Mouse (Mus musculus): ENCODE results near the gene Nrxn2.

The Nrxn2 gene

DNA sequence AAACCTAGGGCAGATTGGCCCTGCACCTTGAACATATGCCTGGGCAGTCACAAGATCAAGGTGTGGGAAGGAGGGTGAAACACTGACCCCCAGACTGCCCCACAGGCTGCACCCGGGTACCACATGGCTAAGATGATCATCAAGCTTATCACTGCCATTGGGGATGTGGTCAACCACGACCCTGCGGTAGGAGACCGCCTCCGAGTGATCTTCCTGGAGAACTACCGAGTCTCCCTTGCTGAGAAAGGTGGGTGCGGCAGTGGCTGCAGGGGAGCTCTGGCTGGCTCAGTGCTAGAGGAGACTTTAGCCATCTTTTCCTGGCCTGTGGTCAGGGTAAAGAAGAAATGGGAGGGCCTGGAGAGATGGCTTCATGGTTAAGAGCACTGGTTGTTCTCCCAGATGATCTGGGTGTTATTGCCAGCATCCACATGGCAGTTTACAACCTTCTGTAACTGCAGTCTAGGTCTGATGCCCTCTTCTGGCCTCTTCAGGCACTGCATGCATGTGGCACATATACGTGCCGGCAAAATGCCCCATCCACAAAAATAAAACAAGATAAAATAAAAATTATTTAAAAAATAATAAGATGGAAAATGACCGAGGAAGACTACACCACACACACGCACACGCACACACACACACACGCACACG lies 25.7 kb upstream of the Nrxn2 start:
- DNase-seq (ENCODE audit: low spot score in 2 of 2), result no peak

DNA sequence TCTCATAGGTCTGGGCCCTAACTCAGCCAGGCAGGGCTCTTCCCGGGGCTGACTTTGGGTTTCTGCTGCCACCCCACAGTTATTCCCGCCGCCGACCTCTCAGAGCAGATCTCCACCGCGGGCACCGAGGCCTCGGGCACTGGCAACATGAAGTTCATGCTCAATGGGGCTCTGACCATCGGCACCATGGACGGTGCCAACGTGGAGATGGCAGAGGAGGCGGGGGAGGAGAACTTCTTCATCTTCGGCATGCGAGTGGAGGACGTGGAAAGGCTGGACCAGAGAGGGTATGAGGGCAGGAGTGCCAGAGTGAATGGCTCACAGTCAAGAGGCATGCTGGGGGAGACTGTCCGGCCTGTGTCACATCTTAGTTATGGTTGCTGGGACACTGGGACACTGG lies 24.9 kb upstream of the Nrxn2 start:
- no peak for DNase-seq (ENCODE audit: low spot score in 2 of 2)

DNA sequence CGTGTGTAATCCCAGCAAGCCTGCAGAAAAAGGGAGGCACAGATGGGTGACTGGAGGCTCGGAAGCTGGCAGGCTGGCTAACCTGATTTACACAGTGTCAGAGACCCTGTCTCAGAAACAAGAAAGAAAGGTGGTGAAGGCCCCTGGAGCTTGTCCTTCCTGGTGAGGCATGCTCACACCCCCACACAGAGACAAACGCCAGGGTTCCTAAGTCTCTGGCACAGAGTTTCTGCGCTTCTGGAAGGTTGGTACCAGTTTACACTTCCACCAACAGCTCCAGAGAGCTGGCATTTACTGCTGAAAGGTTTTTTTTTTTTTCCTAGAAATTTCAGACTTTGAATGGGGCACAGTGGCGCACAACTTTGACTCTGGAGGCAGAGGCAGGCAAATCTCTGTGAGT lies 22.3 kb upstream of the Nrxn2 start:
- DNase-seq (ENCODE audit: low spot score in 2 of 2), result no peak

DNA sequence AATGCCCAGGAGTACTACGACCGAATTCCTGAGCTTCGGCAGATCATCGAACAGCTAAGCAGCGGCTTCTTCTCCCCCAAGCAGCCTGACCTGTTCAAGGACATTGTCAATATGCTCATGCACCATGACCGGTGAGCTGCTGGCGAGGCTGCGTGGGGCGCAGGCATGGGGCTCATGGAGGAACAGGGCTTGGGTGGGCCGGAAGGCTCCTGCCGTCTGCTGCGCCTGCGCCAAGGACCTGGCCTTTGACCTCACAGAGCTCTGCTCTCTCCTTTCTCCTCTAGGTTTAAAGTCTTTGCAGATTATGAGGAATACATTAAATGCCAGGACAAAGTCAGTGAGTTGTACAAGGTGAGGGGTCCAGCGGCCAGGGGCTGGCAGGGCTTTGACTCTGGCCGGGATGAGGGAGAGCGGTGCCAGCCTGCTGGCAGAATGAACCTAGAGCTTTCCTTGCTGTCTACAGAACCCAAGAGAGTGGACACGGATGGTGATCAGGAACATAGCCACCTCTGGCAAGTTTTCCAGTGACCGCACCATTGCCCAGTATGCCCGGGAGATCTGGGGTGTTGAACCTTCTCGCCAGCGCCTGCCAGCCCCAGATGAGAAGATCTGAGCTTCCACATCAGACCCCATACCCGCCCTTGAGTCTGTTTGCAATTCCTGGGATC lies 20.8 kb upstream of the Nrxn2 start:
- no peak for DNase-seq (ENCODE audit: low spot score in 2 of 2)

DNA sequence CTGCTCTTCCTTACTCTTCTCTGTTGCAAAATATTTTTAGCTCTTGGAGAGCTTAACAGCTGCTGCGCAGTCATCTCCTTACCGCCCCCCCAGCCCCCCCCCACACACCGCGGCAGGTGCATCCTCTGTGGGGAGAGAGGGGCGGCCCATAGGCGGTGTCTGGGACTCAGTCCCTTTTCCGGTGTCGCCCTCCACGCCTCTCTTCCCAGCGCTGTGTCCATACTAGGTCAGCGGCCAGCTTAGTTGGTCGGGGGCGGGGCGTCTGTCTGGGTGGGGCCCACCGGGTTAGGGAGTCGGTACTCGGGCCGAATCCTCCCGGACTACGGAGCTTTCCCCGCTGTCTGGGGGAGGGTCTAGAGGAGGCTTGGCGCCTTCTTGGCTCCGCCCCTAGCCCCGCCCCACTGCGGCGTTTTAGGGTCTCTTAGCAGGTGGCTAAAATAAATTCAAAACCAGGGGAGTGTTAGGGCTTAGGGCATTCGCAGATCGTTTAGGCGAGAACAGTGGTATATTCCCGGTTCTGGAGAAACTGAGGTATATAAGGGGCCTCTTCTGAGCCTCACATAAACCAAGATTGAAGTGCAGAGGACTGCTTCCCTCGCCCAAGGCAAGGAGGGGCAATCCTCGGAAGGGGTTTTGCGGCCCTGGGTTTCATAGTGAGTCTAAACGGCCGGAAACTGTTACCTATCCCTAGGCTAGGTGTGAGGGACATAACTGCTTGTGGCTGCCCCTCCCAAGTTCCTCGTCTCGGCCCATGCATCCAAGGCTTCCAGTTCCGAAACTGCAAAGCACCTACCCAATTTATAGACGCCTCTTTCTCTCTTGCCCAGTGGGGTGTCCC lies 19.9 kb upstream of the Nrxn2 start:
- no peak for DNase-seq (ENCODE audit: low spot score in 2 of 2)

DNA sequence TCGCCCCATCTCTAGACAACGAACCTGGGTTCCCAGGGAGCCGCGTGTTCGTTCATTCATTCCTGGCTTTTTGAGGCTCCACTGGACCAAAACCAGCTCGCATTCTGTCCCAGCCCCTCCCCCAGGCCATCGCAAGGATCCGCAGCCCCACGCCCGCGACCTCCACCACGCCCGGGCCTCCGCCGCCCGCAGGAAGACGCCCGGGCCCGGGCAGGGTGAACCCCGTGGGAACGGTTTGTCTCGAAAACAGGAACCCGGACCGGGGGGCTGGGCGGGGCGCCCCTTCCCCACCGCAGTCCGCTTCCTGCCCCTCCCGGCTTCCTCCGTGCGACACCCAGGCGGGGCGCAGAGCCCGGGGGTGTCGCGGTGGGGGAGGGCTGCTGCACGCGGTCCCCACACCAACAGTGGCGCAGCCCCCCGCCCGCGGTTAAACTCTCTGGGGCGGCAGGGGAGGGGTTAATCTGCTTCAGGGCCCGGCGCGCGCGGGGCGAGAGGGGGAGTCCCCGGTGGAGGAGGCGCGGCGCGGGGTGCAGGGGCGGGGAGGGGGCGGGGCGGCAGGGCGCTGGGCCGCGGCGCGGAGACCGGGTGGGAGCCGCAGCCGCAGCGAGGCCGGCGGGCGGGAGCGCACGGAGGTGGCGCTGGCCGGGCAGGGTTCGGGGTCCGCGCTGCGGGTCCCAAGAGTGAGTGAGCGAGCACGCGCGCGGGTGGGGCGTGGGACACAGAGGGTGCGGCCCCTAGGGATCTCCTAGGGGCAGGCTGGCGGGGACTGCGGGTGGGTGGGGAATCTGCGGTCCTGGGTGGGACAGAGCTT lies 19.0 kb upstream of the Nrxn2 start, which contains the start of gene Rasgrp2:
Rasgrp2 (plus strand) TSS at position 56 of the 811 bp plus-strand sequence.
- no peak for DNase-seq (ENCODE audit: low spot score in 2 of 2)

DNA sequence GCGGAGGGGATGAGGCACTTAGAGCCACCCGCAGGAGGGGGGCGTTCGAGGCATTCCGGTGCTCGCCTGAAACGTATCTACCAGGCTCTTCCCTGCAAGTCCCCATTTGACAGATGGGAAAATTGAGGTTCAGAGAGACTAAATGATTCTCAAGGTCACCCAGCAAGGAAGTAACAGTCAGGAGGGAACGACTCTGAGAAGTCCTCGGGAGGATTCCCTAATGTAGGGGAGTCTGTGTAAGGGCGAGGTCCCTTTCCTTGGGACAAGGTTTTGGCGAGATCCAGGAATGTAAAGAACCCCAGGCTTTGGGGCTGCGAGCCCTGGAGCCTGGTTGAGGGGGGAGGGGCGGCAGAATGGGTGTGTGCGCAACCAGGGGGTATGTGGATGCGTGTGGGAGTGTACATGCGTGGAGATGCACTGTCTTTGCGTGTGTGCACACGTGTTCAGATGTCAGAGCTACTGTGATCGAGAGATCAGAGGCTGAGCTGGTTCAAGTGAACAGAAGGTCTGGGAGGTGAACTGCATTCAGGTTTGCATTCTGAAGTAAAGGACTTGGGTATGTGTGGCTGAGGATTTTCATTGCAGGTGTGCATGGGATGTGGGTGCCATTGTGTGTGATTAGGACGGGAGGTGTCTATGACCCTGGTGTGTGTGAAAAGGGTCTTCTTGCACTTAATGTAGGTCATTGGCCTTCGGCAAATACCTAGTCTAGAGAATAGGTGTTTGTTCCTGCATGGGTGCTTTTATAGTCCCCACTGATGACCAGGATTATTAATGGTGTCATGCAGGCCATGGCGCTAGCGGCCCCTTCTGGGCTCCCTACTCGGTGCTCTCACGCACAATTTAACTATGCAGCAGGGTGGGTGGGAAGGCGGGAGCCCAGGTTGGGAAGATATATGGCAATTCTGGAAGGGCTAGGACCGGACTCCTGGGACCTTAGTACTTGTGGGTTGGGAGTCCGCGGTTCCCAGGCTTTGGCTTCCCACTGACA lies 18.1 kb upstream of the Nrxn2 start:
- no peak for DNase-seq (ENCODE audit: low spot score in 2 of 2)

DNA sequence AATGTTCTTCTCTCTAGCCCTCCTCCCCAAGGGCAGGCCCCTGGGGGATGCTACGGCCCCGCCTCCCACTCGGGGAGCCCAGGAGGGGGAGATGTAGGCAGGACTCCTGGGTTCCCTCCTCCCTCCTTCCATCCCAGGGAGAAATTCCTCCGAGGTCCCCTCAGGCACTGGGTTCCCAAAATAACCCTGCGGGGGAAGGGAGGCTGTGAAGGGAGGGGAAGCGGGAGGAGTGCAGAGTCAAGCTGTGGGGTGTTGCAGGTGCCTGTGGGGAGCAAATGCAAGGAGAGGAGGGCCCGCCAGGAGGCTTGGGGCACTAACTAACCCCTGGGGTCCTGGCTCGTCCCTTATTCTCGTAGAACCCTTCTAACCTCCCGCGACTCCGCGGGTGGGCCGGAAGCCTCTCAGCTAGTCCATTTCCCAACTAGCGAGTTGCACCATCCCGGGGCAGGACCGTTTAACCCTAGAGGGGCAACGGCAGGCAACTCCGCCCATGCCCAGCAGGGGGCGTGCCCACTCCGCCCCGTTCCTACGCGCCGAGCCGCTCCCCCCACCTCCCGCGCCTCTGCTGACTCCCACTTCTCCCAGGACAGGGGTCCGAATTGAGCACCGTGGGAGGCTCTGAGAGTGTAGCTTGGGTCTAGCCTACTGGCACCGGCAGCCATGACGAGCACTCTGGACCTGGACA lies 17.3 kb upstream of the Nrxn2 start:
- peak; percentile 62 to 64 for DNase-seq (ENCODE audit: low spot score in 2 of 2)

DNA sequence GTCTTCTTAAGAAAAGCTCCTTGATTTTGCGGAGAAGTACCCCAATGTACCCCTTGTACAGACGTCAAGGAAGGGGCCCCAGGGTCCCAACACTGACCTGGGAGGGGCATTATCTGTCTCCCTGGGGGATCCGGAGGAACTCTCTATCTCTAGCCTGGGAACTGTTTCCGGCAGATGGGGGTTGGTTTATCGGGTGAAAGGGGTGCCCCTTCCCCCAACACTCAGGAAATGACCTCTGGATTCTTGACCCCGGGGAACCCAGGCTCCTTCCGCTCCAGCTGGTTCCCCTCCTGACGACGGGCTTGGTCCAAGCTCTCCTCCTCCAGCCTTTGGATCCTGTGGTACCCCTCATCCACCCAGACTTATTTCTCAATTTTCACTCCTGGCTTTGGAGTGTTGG lies 16.6 kb upstream of the Nrxn2 start:
- no peak for DNase-seq (ENCODE audit: low spot score in 2 of 2)

DNA sequence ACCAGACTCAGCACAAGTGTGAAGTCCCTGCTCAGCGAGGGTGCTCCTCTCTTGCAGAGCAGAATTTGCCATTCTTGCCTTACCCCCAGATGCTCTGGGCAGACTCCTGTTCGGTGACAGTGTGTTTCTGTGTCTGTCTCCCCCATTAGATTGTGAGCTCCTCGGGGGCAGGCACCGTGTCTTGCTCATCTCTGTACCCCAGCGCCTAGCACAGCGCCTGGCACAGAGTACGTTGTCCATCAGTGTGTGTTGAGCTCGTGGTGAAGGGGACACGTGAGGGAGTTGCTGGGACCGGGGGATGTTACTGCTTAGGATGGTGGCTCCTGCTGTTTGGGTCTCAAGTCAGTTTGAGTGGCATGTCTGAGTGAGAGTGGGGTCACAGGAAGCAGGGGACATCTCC lies 14.7 kb upstream of the Nrxn2 start:
- DNase-seq (ENCODE audit: low spot score in 2 of 2), result no peak

DNA sequence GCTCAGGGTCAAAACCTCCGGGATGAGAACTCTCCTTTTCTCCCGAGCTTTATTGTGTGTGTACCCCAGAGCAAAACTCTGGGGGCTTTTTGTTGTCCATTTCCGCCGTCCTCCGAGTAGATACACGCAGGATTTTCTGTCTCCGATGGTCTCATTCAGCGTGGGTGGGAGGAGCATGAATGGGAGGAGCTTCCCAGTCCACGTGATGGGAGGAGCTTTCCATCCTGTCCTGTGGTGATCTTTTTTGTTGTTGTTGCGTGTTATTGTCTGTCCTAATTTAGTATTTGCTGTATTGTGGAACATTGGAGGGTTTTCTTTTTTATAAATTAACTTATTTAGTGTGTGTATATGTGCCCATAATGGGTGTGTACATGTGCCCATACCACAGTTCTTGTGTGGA lies 13.1 kb upstream of the Nrxn2 start:
- DNase-seq (ENCODE audit: low spot score in 2 of 2), result no peak

DNA sequence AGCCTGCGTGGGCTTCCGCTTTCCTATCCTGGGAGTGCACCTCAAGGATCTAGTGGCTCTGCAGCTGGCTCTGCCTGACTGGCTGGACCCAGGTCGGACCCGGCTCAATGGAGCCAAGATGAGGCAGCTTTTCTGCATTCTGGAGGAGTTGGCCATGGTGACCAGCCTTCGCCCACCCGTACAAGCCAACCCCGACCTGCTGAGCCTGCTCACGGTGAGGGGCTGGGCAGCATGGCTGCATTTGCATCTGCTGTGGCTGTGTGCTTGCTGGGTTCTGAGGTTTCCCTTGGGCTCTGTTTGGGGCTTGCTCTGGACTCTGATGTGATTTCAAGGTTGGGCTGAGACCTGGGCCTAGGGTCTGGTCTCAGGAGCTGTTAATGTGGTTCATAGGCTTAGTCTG lies 11.4 kb upstream of the Nrxn2 start:
- DNase-seq (ENCODE audit: low spot score in 2 of 2), result no peak

DNA sequence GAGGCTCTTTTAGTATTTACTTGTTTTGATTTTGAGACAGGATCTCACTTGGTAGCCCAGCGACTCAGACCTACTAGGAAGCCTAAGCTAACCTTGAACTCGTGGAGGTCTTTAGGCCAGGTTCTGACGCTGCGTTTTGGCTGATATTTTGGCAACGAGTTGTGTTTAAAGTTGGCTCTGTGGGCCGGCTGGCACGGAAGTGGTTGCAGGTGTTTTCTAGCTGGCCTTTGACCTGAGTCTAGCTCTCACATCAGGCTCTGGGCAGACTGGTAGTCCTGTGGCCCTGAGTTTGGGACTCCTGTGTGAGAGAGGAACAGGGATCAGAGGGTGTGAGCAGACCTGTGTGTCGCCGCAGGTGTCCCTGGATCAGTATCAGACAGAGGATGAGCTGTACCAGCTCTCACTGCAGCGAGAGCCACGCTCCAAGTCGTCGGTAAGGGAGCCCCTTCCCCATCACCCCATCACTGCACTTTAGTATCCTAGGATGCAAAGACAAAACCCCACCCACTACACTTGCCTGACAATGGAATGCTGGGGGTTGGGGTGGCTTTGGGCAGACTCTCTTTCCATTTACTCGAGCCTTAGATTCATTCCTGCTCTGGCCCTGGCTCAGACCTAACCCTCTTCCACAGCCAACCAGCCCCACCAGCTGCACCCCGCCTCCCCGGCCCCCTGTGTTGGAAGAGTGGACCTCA lies 10.6 kb upstream of the Nrxn2 start:
- no peak for DNase-seq (ENCODE audit: low spot score in 2 of 2)

DNA sequence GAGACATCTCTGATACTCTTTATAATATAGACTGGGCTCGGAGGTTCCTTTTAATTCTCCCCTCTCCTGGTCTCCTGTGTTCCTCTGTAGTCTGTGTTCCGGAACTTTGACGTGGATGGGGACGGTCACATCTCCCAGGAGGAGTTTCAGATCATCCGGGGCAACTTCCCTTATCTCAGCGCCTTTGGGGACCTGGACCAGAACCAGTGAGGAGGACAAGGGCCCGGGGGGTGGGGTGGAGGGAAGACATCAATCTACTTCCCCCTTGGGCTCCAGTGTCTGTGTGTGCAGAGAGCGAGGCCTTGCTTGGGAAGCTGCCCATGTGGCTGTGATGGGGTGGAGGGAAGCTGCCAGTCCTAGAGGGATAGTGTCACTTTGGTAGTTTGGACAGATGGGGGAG lies 9.8 kb upstream of the Nrxn2 start:
- DNase-seq (ENCODE audit: low spot score in 2 of 2), result no peak

DNA sequence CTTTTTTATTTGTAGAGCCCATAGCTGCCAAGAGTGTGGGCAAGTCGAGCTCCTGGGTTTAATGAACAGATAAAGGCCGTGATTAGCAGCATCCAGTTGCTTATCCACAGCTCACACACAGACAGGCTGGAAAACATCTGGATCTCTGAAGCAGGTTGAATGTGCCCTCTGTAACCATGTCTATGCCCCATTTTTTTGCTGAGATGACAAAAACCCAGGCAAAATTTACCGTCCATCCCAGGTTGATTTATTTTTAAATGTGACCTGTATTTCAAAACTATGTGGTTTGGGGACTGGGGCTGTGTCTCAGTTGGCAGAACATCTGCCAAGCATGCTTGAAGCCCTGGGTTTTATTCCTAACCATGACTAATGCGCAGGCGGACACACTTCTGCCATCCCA lies 9.4 kb upstream of the Nrxn2 start:
- no peak for DNase-seq (ENCODE audit: low spot score in 2 of 2)

DNA sequence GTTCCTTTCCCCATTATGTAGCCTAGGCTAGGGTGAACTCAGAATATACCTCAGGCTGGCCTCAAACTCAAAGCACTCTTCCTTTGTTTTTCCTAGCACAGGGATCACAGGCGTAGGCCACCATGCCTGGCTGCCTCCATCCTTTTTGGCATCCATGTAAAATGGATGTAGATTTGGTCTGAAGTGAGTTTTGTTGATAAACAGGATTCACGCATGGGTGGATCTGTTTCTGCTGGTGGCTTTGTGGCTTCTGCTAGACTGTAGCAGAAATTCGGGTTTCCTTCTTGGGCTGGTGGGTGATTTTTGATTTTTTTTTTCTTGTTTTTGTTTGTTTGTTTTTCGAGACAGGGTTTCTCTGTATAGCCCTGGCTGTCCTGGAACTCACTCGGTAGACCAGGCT lies 8.6 kb upstream of the Nrxn2 start:
- DNase-seq (ENCODE audit: low spot score in 2 of 2), result no peak

DNA sequence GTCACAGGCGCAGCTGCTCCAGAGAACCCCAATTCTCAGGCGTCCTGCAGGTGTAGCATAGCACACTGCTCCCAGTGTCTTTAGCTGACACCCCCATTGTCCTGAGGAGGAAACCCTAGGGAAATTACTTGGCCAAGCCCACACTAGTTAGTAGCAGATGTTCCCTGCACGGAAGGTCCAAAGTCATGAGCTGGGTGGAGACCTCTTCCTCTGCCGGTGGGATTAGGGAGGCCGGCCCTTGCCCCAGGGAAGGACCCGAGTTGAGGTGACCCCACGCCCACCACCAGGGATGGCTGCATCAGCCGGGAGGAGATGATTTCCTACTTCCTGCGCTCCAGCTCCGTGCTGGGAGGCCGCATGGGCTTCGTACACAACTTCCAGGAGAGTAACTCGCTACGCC lies 5.7 kb upstream of the Nrxn2 start:
- DNase-seq (ENCODE audit: low spot score in 2 of 2), result no peak

DNA sequence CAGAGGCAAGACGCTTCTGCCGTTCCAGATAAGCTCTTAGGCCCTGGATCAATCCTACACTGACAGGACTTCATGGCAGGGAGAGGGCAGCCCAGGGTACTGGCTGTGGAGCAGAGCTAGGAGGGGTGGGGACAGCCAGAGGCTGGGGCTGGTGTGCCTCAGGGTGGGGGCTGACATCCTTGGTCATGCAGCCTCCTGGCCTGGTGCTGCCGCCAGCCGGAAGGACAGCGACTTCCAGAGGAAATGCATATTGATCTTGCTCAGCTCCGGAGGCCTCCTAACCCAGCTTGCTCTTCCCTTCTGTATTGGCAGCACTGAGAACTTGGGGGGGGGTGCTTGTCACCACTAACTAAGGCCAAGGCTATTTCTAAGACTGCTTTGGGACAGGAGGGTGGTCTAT lies 3.1 kb upstream of the Nrxn2 start:
- no peak for DNase-seq (ENCODE audit: low spot score in 2 of 2)

DNA sequence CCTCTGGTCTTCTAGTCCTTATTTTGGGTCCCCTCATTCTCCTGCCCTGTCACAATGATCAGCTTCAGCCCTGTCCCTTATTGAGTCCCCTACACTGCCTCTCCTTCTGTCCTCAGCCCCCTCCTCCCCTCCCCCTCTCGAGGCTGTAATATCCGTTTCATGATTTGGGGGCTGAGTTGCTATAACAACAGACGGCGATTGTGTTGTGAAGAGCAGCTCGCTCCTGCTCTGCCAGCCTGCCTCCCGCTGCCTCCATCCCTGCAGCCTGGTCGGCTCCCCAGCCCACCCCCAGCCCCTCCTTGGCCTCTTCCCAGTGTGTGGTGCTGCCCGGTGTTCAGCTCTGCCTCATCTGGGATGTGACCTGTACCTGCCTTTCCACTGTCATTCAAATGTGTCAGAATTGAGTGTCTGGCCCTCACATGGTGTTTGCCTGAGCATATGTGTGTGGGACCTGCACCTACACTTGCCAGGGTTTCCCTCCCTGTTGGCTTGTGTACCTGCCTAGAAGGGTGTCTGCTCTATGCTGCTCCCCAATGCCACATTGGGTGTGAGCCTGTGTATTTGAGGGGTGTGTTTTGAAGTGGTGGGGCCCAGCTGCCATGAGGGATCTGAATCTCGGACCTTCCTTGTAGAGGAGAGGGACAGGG lies 2.3 kb upstream of the Nrxn2 start:
- no peak for DNase-seq (ENCODE audit: low spot score in 2 of 2)

Measured in frontal cortex, postnatal 14 days (tissue).